Mouse (Mus musculus) liver, embryonic 11.5 days (tissue): ENCODE measurements around the gene Nectin4. TPM values are rescaled to one million over a fixed set of nuclear protein-coding genes. Genes with fewer than 3 reads are reported as not detected.

Source experiments
- ATAC-seq: fragments of 200-750 bp; cut with Nextera tagmentation; replicated peaks from 2 replicates; pipeline ENCODE4 v1.8.0; 2017; ENCODE audit warnings: moderate number of reproducible peaks, mild to moderate bottlenecking, moderate TSS enrichment, moderate library complexity; ENCODE audit not compliant: low FRiP score
- DNase-seq: peaks from one replicate; pipeline ENCODE4 v3.0.0-alpha.2; 2017; ENCODE audit warnings: low spot score
- H3K27ac ChIP-seq: fragments of 300-500 bp; sonication (generic); 2 replicates; pipeline ENCODE4 v1.5.1; 2014; ENCODE audit warnings: mild to moderate bottlenecking, low read depth, low read length, control low read depth
- H3K27me3 ChIP-seq: fragments of 300-500 bp; sonication (generic); replicated peaks from 2 replicates; pipeline ENCODE4 v1.6.1; 2014; ENCODE audit warnings: low read length, mixed read lengths; ENCODE audit not compliant: control insufficient read depth, insufficient read depth
- H3K36me3 ChIP-seq: fragments of 300-500 bp; sonication (generic); 2 replicates; pipeline ENCODE4 v1.6.1; 2014; ENCODE audit warnings: mild to moderate bottlenecking, low read length, moderate library complexity, mixed read lengths; ENCODE audit not compliant: control insufficient read depth, insufficient read depth
- H3K4me1 ChIP-seq: fragments of 300-500 bp; sonication (generic); replicated peaks from 2 replicates; pipeline ENCODE4 v1.6.1; 2014; ENCODE audit warnings: low read length, mixed read lengths; ENCODE audit not compliant: control insufficient read depth, insufficient read depth
- H3K4me2 ChIP-seq: fragments of 300-500 bp; sonication (generic); 2 replicates; pipeline ENCODE4 v1.6.1; 2014; ENCODE audit warnings: mild to moderate bottlenecking, control low read depth, moderate library complexity
- H3K4me3 ChIP-seq: fragments of 300-500 bp; sonication (generic); 2 replicates; pipeline ENCODE4 v1.5.1; 2014; ENCODE audit warnings: low read depth, low read length, control low read depth
- H3K9ac ChIP-seq: fragments of 300-500 bp; sonication (generic); 2 replicates; pipeline ENCODE4 v1.6.1; 2014; ENCODE audit warnings: low read depth, low read length, control low read depth
- H3K9me3 ChIP-seq: fragments of 300-500 bp; sonication (generic); 2 replicates; pipeline ENCODE4 v1.6.1; 2016; ENCODE audit warnings: low read length, inconsistent platforms, mixed read lengths; ENCODE audit not compliant: control insufficient read depth
- whole genome bisulfite sequencing: fragments of 180-500 bp; shearing (Covaris S2); extraction: QIAGEN DNeasy Blood & Tissue Kit; methylation state at CpG from one replicate; pipeline ENCODE4 v1.1.7; 2014; 5-methylcytosine and 5-hydroxymethylcytosine counted together
- polyA plus RNA-seq: library from polyadenylated mRNA; unstranded; fragments of >200 nt; fragmentation: Nextera tagmentation; extraction: Ambion mirVana; gene quantifications from 2 replicates; pipeline ENCODE4 v1.2.1, GENCODE M21; 2014

Gene Nectin4
- polyA plus RNA-seq, 1 experiment from 2014 or later = 0.53 TPM

- Histone ChIP-seq H3K4me1 (peaks cover 8% of the 10 kb centered on the region), H3K9me3 (no peaks in the 10 kb centered on the region), H3K4me2 (no peak overlapping the region), H3K27ac (no peak overlapping the region), H3K27me3 (no peaks in the 10 kb centered on the region), H3K4me3 (no peak overlapping the region), H3K9ac (no peak overlapping the region), H3K36me3 (no peaks in the 10 kb centered on the region)
- ATAC-seq (no peak), DNase-seq (no peak)
- WGBS = 90% methylated on average over 3 of the region's 3 CpGs
These were observed 21.2 kb upstream of the Nectin4 start for GRCm38 (mm10) chr1:171348665-171349064.

GRCm38 (mm10) chr1:171349210-171349609 is 20.7 kb upstream of the Nectin4 start:
- peaks cover 8% of the 10 kb centered on the region for H3K4me1 ChIP-seq
- no peak for ATAC-seq

GRCm38 (mm10) chr1:171355812-171356340 is 14.0 kb upstream of the Nectin4 start:
- no peak overlapping the region for H3K4me3 ChIP-seq
- DNase-seq = no peak
- no peaks in the 10 kb centered on the region for H3K27me3 ChIP-seq
- H3K27ac ChIP-seq = no peak overlapping the region
- H3K36me3 ChIP-seq = peaks cover 13% of the 10 kb centered on the region; the same call in 1 of the 2 replicates
- peaks cover 6% of the 10 kb centered on the region for H3K4me1 ChIP-seq
- H3K4me2 ChIP-seq = no peak overlapping the region
- no peak for ATAC-seq
- H3K9ac ChIP-seq = no peak overlapping the region
- WGBS = 76% methylated on average over 5 of the region's 5 CpGs
- H3K9me3 ChIP-seq = no peaks in the 10 kb centered on the region

More at GRCm38 (mm10) chr1:171349210-171349609, 20.7 kb upstream of the Nectin4 start:
- H3K9me3 ChIP-seq = no peaks in the 10 kb centered on the region
- no peak overlapping the region for H3K27ac ChIP-seq
- H3K9ac ChIP-seq = no peak overlapping the region
- no peak for DNase-seq
- no peaks in the 10 kb centered on the region for H3K27me3 ChIP-seq
- H3K36me3 ChIP-seq = no peaks in the 10 kb centered on the region
- WGBS = 83% methylated on average over 2 of the region's 2 CpGs
- H3K4me2 ChIP-seq = no peak overlapping the region
- H3K4me3 ChIP-seq = no peak overlapping the region

GRCm38 (mm10) chr1:171356814-171357213 is 13.1 kb upstream of the Nectin4 start:
- Histone ChIP-seq H3K4me2 (no peak overlapping the region), H3K4me1 (peaks cover 11% of the 10 kb centered on the region), H3K36me3 (peaks cover 13% of the 10 kb centered on the region; the same call in 1 of the 2 replicates), H3K27ac (no peak overlapping the region), H3K9ac (no peak overlapping the region), H3K4me3 (no peak overlapping the region), H3K27me3 (no peaks in the 10 kb centered on the region), H3K9me3 (no peaks in the 10 kb centered on the region)
- ATAC-seq = no peak
- WGBS = 86% methylated on average over 2 of the region's 2 CpGs
- no peak for DNase-seq

- no peak for ATAC-seq
- Histone ChIP-seq H3K4me1 (peaks cover 11% of the 10 kb centered on the region), H3K27ac (no peak overlapping the region), H3K4me2 (no peak overlapping the region), H3K36me3 (peaks cover 13% of the 10 kb centered on the region; the same call in 1 of the 2 replicates), H3K27me3 (no peaks in the 10 kb centered on the region), H3K9me3 (no peaks in the 10 kb centered on the region), H3K9ac (no peak overlapping the region), H3K4me3 (no peak overlapping the region)
- DNase-seq = no peak
- 68% methylated on average over 4 of the region's 4 CpGs for WGBS
These were observed 11.5 kb upstream of the Nectin4 start for GRCm38 (mm10) chr1:171358421-171358820.

GRCm38 (mm10) chr1:171360253-171360652 is 9.6 kb upstream of the Nectin4 start:
- H3K4me1 ChIP-seq = peaks cover 11% of the 10 kb centered on the region
- H3K27ac ChIP-seq = no peak overlapping the region
- H3K4me2 ChIP-seq = peak overlapping the region; percentile 91
- whole genome bisulfite sequencing = 19% methylated on average over 26 of the region's 26 CpGs
- no peaks in the 10 kb centered on the region for H3K9me3 ChIP-seq
- no peaks in the 10 kb centered on the region for H3K27me3 ChIP-seq
- peak overlapping the region; percentile 54 for H3K4me3 ChIP-seq
- ATAC-seq = no peak
- no peak for DNase-seq
- peaks cover 13% of the 10 kb centered on the region; the same call in 1 of the 2 replicates for H3K36me3 ChIP-seq
- peak overlapping the region; percentile 59 for H3K9ac ChIP-seq

GRCm38 (mm10) chr1:171360656-171361055 is 9.2 kb upstream of the Nectin4 start, which contains the start of gene Klhdc9:
Klhdc9 (minus strand) TSS chr1:171360798.
- no peaks in the 10 kb centered on the region for H3K27me3 ChIP-seq
- peak within 1 kb of the TSS; percentile 91 for H3K4me2 ChIP-seq
- H3K4me3 ChIP-seq = peak within 1 kb of the TSS; percentile 54
- peaks cover 13% of the 10 kb centered on the region; the same call in 1 of the 2 replicates for H3K36me3 ChIP-seq
- no peaks in the 10 kb centered on the region for H3K9me3 ChIP-seq
- peaks cover 11% of the 10 kb centered on the region for H3K4me1 ChIP-seq
- WGBS = 2% methylated on average over 21 of the region's 21 CpGs
- H3K9ac ChIP-seq = peak within 1 kb of the TSS; percentile 59
- H3K27ac ChIP-seq = 0 out of 2 replicates have a peak within 1 kb of the TSS, but pooled peaks have one; percentile 4
- DNase-seq = peak; percentile 81
- peak; percentile 90 for ATAC-seq

GRCm38 (mm10) chr1:171361106-171362103 is 8.5 kb upstream of the Nectin4 start:
- DNase-seq = no peak
- peak overlapping the region; percentile 54 for H3K4me3 ChIP-seq
- 0 out of 2 replicates have a peak overlapping the region, but pooled peaks have one; percentile 4 for H3K27ac ChIP-seq
- H3K9me3 ChIP-seq = no peaks in the 10 kb centered on the region
- ATAC-seq = peak; percentile 69
- peaks cover 12% of the 10 kb centered on the region; the same call in 1 of the 2 replicates for H3K36me3 ChIP-seq
- peak overlapping the region; percentile 59 for H3K9ac ChIP-seq
- peak overlapping the region; percentile 91 for H3K4me2 ChIP-seq
- peaks cover 11% of the 10 kb centered on the region for H3K4me1 ChIP-seq
- WGBS = 34% methylated on average over 16 of the region's 16 CpGs
- H3K27me3 ChIP-seq = no peaks in the 10 kb centered on the region
